Mouse (Mus musculus): ENCODE results near the gene Zfp109. TPM values are rescaled to one million over a fixed set of nuclear protein-coding genes. Genes with fewer than 3 reads are reported as not detected.
A peak's percentile ranks its signal among the peaks of the same experiment; 100 is the strongest.
"Not testable (repeated sequence)": the region's sequence is repeated elsewhere in the genome, so short reads cannot be mapped to it uniquely, and the experiment has no call there.

Zfp109 gene
- polyA plus RNA-seq (2015; fragmentation: Nextera tagmentation; extraction: Ambion mirVana) = 6.1 and 6.9 TPM in 2 replicates

DNA sequence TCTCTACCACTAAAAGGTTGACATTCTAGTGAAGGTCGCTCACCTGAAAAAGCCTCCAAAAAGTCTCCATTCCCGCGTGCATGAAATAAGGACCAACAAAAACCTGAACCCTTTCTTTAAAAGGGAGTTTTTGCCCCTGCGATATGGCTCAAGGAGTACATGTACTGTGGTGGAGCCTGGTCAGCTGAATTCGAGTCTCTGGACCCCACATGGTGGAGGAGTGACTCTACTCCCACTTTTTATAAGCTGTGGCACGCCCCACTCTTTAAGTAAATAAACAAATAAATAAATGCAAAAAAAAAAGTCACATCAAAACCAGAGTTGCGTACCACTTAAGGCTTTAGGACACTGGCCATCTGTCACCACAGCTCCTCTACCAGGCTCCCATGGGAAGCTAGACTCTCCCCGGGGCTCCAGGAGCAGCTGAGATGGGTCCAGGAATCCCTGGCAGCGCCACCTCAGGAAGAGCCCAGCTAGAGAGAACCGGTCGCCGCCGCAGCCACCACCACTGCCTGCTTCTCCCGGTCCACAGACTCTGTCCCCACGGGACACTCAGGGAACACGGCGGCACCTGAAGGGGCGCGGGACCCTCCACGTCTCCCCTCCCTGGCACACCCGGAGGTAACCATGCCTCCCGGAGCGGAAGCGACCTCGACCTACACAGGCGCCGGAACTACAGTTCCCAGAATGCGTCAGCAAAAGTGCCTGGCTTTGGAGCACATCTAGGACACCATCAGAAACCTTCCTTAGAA is at the start of gene Zfp109:
Gene Zfp109 (minus strand): TSS at position 521 of the 752 bp plus-strand sequence.
- no peak within 1 kb of the TSS for H3K27ac ChIP-seq
- H3K4me2 ChIP-seq (replicated peaks) = peak within 1 kb of the TSS; percentile 75
- H3K9ac ChIP-seq = peak within 1 kb of the TSS; percentile 78
- peak; percentile 89 for ATAC-seq (ENCODE audit: low FRiP score, low read depth)
- H3K9me3 ChIP-seq = no peaks in the 10 kb centered on the region
- no peaks in the 10 kb centered on the region for H3K27me3 ChIP-seq
- peak within 1 kb of the TSS; percentile 80 for H3K4me3 ChIP-seq
- 4% methylated on average over 28 of the region's 28 CpGs for WGBS
- H3K4me1 ChIP-seq = peaks cover 8% of the 10 kb centered on the region
- peaks cover 19% of the 10 kb centered on the region for H3K36me3 ChIP-seq

DNA sequence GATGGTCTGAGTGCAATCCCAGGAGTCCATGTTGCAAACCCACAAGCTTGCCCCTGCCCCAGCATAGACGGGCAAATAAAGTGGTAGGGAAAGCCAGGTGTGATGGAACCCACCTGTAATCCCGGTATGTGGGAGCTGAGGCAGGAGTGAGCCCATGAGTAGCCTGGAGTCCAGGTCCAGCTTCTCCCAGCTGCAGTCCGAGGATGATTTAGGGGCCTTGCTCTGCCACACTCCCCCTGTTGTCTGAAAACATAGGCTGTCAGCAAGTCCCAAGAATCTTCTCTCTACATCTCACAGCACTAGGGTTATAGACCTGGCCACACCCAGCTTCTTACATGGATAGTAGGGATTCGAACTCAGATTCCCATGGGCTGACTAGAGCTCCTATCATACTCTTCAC is 49.6 kb upstream of the Zfp109 start:
- no peak overlapping the region for H3K4me3 ChIP-seq
- no peak for ATAC-seq (ENCODE audit: low FRiP score, low read depth)
- peaks cover 44% of the 10 kb centered on the region for H3K36me3 ChIP-seq
- H3K9me3 ChIP-seq = peaks cover 21% of the 10 kb centered on the region; the same call in 1 of the 2 replicates
- WGBS = 81% methylated on average over 4 of the region's 4 CpGs
- H3K27ac ChIP-seq = no peak overlapping the region
- H3K4me1 ChIP-seq = no peaks in the 10 kb centered on the region
- H3K9ac ChIP-seq = no peak overlapping the region
- H3K27me3 ChIP-seq = no peaks in the 10 kb centered on the region
- no peak overlapping the region for H3K4me2 ChIP-seq (replicated peaks)

DNA sequence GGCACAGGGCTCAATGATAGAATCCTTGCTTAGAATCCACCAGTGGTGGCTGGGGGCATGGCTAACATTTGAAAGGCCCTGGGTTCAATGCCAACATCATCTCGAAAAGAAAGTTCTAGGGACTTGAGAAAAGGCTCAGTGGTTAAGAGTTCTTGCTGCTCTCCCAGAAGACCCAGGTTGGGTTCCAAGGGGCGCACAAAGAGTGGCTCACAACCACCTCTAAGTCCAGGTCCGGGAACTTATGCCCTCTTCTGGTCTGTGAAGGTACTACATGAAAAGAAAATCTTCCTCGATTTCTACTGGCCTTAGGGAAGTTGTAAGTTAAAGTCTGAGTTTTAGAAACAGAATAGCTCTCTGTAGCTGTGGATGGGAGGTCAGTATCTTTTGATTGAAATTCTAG is 48.7 kb upstream of the Zfp109 start:
- H3K9ac ChIP-seq = no peak overlapping the region
- no peak for ATAC-seq (ENCODE audit: low FRiP score, low read depth)
- H3K4me2 ChIP-seq (replicated peaks) = no peak overlapping the region
- peaks cover 12% of the 10 kb centered on the region; the same call in 1 of the 2 replicates for H3K9me3 ChIP-seq
- no peak overlapping the region for H3K27ac ChIP-seq
- H3K4me3 ChIP-seq = no peak overlapping the region
- no peaks in the 10 kb centered on the region for H3K27me3 ChIP-seq
- peaks cover 36% of the 10 kb centered on the region for H3K36me3 ChIP-seq
- 46% methylated on average over 4 of the region's 4 CpGs for WGBS
- H3K4me1 ChIP-seq = no peaks in the 10 kb centered on the region

DNA sequence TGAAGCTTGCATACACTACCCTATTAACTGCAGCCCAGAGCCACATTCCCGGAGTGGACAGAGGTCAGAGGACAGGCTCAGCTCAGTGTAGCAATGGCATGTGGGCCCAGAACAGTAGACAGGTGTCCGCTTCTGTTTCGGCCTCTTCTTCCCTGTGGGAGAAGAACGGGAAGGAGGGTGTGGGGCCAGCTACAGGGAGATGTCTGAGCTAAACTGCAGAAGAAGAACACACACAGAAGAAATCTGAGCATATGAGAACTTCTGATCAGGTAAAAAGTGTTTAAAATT is 43.4 kb upstream of the Zfp109 start:
- H3K27ac ChIP-seq = no peak overlapping the region
- H3K27me3 ChIP-seq = no peaks in the 10 kb centered on the region
- ATAC-seq (ENCODE audit: low FRiP score, low read depth) = no peak
- H3K4me1 ChIP-seq = no peaks in the 10 kb centered on the region
- peaks cover 14% of the 10 kb centered on the region for H3K36me3 ChIP-seq
- no peak overlapping the region for H3K4me3 ChIP-seq
- no peaks in the 10 kb centered on the region for H3K9me3 ChIP-seq
- 47% methylated on average over 4 of the region's 4 CpGs for WGBS
- H3K4me2 ChIP-seq (replicated peaks) = no peak overlapping the region
- H3K9ac ChIP-seq = no peak overlapping the region

DNA sequence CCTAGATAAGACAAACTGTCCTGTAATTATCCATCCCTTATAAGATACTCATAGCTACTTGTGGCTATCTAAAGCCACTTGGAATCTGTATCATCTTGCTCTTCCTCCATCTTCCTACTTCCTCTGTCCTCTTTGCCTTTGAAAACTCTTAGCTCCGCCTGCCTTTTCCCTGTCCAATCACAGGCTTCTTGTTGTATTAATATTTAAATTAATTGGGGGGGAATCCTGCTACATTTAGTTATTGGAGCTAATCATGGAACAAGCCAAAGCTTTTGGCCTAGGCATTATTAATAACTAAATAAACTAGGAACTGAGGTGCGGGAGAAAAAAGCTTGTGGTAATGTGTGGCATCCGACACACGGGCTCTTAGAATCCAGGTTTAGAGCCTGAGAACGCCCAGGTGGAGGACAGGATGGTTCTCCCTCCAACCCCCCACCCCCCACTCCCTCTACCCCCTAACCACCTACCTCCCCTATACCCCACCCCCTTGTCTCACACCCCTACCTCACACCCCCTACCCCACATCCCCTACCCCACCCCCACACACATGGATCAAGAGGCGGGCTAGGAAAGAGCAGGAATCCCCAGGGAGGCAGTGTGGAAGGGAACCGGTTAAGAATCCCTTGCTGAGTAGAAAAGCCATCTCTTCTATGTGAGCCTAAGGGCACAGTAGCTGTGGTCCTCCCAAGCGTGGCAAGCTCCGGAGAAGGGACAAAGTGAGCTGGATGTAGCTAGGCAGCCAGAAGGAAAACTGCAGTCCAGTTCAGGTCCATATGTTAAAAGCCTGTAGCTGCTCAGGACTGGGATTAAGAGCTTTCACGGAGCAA is 42.9 kb upstream of the Zfp109 start:
- no peak for ATAC-seq (ENCODE audit: low FRiP score, low read depth)
- Histone ChIP-seq H3K36me3 (peaks cover 19% of the 10 kb centered on the region), H3K4me1 (no peaks in the 10 kb centered on the region), H3K27me3 (no peaks in the 10 kb centered on the region), H3K4me2 (replicated peaks) (no peak overlapping the region), H3K4me3 (no peak overlapping the region), H3K9ac (no peak overlapping the region), H3K9me3 (no peaks in the 10 kb centered on the region), H3K27ac (no peak overlapping the region)
- WGBS = 53% methylated on average over 10 of the region's 10 CpGs

DNA sequence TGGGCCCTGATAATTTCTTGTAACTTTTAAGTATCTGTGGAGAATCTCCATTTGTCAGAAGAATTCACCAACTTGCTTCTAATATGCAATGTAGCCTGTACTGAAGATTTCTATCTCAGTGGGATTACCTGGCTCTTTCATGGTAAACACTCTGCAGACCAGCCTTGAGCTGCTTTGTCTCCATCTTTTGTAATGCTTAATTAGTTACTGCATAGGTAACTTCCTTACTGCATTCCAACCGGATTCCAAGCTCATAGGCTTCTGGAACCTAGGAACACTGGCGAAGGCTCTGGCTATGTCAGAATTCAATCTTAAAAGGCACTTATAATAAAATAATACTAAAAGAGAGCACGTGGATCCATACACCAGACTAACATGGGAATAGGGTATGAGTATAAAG is 41.4 kb upstream of the Zfp109 start:
- not testable (repeated sequence) for H3K9me3 ChIP-seq; H3K4me1 ChIP-seq; H3K4me3 ChIP-seq; H3K27me3 ChIP-seq; H3K4me2 ChIP-seq (replicated peaks); H3K27ac ChIP-seq; H3K9ac ChIP-seq; ATAC-seq (ENCODE audit: low FRiP score, low read depth)
- 85% methylated on average over 3 of the region's 3 CpGs for WGBS
- H3K36me3 ChIP-seq = peaks cover 34% of the 10 kb centered on the region

DNA sequence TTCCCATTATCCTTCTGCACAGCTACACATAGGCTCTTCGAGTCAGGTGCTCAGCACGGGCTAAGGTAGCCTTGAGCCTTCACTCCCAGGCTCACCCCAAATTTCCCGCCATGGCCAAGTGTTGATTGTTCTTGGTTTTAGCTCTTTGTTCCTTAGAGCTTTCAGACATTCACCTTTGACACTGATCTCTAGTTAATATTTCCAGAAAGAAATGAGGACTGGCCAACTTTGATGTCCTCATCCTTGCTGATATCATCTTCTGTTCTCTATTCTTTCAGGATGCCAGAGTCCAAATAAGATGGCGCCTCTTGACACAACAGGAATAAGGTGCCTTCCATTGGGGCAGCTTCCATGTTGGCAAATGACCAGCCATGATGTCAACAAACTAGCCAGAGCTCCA is 37.1 kb upstream of the Zfp109 start:
- ATAC-seq (ENCODE audit: low FRiP score, low read depth) = no peak
- H3K9ac ChIP-seq = no peak overlapping the region
- 95% methylated on average over 4 of the region's 4 CpGs for whole genome bisulfite sequencing
- H3K9me3 ChIP-seq = no peaks in the 10 kb centered on the region
- H3K4me2 ChIP-seq (replicated peaks) = no peak overlapping the region
- H3K36me3 ChIP-seq = peaks cover 38% of the 10 kb centered on the region
- H3K4me3 ChIP-seq = no peak overlapping the region
- no peaks in the 10 kb centered on the region for H3K27me3 ChIP-seq
- no peak overlapping the region for H3K27ac ChIP-seq
- H3K4me1 ChIP-seq = peaks cover 4% of the 10 kb centered on the region; the same call in 1 of the 2 replicates

DNA sequence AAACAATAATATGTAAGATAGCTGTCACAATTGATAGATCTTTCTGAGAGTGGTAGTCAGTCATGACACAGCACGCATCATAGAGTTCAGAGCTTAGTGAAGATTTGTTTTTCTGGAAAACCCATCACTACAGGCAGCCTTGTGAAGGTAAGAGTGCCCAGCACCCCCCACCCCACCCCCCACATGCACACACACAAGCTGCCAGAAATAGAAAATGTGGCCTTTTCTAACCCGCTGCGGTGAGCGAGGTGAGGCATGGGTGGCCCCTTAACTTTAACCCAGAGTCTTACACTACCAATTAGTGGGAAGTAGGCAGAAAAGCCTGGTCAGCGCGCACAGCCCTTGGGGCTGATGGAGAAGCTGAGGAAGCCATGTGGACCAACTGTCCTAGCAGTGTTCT is 33.8 kb upstream of the Zfp109 start:
- Histone ChIP-seq H3K4me3 (no peak overlapping the region), H3K36me3 (peaks cover 29% of the 10 kb centered on the region), H3K9me3 (no peaks in the 10 kb centered on the region), H3K9ac (no peak overlapping the region), H3K27me3 (no peaks in the 10 kb centered on the region), H3K4me2 (replicated peaks) (peak overlapping the region; percentile 78; the same call in 1 of the 2 replicates), H3K27ac (no peak overlapping the region), H3K4me1 (peaks cover 4% of the 10 kb centered on the region; the same call in 1 of the 2 replicates)
- 93% methylated on average over 6 of the region's 6 CpGs for WGBS
- no peak for ATAC-seq (ENCODE audit: low FRiP score, low read depth)

DNA sequence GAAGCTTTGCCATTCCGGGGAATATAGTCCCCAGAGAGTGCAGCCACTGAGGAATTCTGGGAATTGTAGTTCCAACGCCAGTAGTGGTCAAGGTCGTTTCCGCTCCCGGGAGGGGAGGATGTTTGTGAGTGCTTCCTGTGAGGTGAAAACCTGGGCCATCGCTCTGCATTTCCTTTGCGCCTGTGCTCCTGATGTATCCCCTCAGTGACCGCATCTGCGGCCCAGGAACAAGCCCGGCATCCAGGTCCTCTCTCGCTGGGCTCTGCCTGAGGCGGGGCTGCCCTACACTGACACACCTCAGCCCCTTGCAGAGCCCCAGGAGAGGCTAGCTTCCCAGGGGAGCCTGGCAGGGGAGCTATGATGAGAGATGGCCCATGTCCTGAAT is 32.9 kb upstream of the Zfp109 start, which contains the start of gene Zfp93:
Gene Zfp93 (plus strand): TSS at position 133 of the 385 bp plus-strand sequence.
- Histone ChIP-seq H3K4me1 (peaks cover 4% of the 10 kb centered on the region; the same call in 1 of the 2 replicates), H3K9me3 (no peaks in the 10 kb centered on the region), H3K4me3 (peak within 1 kb of the TSS; percentile 64), H3K9ac (peak within 1 kb of the TSS; percentile 82), H3K36me3 (peaks cover 23% of the 10 kb centered on the region), H3K4me2 (replicated peaks) (peak within 1 kb of the TSS; percentile 78), H3K27ac (no peak within 1 kb of the TSS), H3K27me3 (no peaks in the 10 kb centered on the region)
- 0% methylated on average over 12 of the region's 12 CpGs for WGBS
- ATAC-seq (ENCODE audit: low FRiP score, low read depth) = peak; percentile 94

DNA sequence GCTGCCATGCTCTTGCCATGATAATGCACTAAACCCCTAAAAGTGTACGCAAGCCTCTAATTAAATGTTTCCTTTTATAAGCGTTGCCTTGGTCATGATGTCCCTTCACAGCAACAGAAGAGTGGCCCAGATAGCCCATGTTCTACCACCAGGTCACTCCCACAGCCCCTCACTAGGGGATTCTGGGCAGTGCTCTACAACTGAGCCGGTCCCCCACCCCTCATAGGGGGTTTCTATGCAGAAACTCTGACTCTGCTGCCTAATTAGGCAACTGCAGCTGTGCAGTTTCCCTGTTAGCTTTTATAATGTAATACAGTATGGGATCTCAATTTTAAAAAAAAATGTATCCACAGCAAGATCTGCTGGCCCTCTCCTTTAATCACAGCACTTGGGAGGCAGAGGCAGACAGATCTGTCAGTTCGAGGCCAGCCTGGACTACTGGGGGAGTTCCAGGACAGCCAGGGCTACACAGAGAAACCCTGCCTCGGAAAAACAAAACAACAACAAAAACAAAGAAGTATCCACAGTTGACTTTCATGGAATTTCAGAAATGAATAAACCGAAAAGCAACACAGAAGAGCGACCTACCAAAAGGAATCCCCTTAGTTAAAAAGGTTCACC is 32.4 kb upstream of the Zfp109 start:
- H3K9me3 ChIP-seq = no peaks in the 10 kb centered on the region
- peak overlapping the region; percentile 82 for H3K9ac ChIP-seq
- H3K27ac ChIP-seq = no peak overlapping the region
- peak overlapping the region; percentile 78 for H3K4me2 ChIP-seq (replicated peaks)
- no peaks in the 10 kb centered on the region for H3K27me3 ChIP-seq
- H3K4me1 ChIP-seq = peaks cover 4% of the 10 kb centered on the region; the same call in 1 of the 2 replicates
- H3K4me3 ChIP-seq = peak overlapping the region; percentile 64
- H3K36me3 ChIP-seq = peaks cover 18% of the 10 kb centered on the region
- 31% methylated on average over 7 of the region's 7 CpGs for WGBS
- peak; percentile 46 for ATAC-seq (ENCODE audit: low FRiP score, low read depth)

DNA sequence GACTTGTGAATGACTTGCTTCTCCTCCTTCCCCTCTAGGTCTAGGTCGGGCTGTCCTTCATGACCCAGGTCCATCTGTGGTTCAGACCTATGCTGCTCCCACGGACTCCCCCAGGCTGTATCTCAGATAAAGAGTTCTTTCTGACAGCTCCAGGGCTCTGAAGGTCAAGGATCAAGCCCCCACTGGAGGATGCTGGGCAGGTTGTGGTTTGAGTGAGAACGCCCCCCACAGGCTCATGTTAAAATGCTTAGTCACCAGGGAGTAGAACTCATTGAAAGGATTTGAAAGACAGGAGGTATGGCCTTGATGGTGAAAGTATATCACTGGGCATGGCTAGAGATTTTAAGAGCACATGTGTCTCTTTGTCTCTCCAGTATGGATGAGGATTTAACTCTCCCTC is 31.9 kb upstream of the Zfp109 start:
- H3K4me2 ChIP-seq (replicated peaks) = peak overlapping the region; percentile 78; the same call in 1 of the 2 replicates
- 79% methylated on average over 3 of the region's 3 CpGs for WGBS
- H3K36me3 ChIP-seq = peaks cover 13% of the 10 kb centered on the region
- H3K27me3 ChIP-seq = no peaks in the 10 kb centered on the region
- ATAC-seq (ENCODE audit: low FRiP score, low read depth) = no peak
- H3K27ac ChIP-seq = no peak overlapping the region
- H3K4me1 ChIP-seq = peaks cover 4% of the 10 kb centered on the region; the same call in 1 of the 2 replicates
- no peak overlapping the region for H3K4me3 ChIP-seq
- H3K9me3 ChIP-seq = no peaks in the 10 kb centered on the region
- no peak overlapping the region for H3K9ac ChIP-seq

Data from limb, embryonic 13.5 days (tissue).